Mouse (Mus musculus) brain, adult 10 weeks (tissue): ENCODE data around the gene Cd5l. TPM values are rescaled to one million over a fixed set of nuclear protein-coding genes. Genes with fewer than 3 reads are reported as not detected.

ENCODE experiments used
- polyA plus RNA-seq: library from polyadenylated mRNA; stranded (reverse); fragments of 350-450 nt; fragmentation: Illumina TruSeq; extraction: RNeasy Lipid Tissue Mini Kit (QIAGEN cat#74804); gene quantifications from one replicate; pipeline ENCODE4 v1.2.3, GENCODE M21; 2015; ENCODE audit warnings: low read depth, low replicate concordance

Cd5l gene
- polyA plus RNA-seq, result not detected

DNA sequence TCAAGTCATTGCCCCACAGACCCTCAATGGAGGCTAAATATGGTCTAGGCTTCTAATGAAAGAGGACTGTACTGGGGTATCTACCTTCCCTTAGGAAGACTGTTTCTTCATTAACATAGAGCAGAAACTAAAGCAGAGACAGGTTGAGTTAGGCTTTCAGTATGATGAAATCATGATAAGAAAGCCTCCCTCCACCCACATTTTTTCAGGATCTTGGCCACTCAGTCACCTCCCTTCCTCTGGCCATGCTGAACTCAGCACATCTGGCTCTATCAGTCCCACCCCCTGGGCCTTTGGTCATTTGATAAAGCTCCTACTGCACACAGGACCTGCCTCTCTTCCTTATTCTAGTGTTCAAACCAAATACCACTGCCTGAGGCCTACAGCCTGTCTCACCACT is at the start of gene Cd5l:
TSS of gene Cd5l (plus strand) at position 301 of the 400 bp plus-strand sequence.

DNA sequence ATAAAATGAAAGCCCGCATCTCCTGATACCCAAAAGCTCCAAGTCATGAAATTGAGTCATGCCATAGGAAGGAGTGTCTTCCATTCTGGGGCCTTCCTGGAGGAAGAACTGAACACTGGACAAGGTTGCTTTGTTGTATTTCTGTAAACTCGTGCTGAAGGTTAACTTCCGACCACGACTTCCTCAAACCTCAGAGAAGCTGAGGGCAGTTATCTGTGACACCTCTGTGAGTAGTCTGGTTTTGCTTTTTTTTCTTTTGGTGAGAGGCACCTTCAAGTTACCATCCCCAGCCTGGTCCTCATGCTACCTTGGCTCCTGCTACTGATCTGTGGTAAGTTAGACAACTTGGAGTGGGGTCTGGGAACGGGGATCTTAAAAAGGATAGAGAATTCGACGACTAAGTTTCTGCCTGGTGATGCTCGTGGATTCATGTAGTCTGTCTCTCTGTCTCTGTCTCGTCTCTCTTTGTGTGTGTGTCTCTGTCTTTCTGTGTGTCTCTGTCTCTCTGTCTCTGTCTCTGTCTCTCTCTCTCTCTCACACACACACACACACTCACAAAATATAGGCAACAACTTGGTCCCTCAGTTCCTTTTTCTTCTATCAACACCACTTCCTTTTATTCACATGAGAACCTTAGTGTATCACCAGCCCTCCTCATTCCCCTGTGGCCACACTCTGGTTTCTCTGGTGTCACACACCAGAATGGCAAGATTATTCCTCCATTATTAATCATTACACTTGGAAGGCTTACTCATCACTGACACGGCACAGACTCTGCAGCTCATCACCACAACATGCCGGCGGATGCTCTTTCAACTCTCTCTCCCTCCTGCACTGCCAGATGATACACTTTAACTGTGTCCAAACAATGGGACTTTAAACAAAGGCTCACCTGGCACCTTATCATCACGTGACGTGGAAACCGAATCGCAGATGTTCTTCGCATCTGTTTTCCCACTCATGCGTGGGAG is 18.8 kb downstream of the Cd5l start, which contains the start of gene Fcrl1:
TSS of gene Fcrl1 (plus strand) at position 193 of the 971 bp plus-strand sequence.

Other genes starting within 250 kb of the Cd5l start
- gene Kirrel, start 183.1 kb upstream of the Cd5l start, polyA plus RNA-seq, result 2.2 TPM
- gene Fcrls, start 94.1 kb upstream of the Cd5l start, polyA plus RNA-seq, result 41.6 TPM
- gene Fcrl1, start 18.5 kb downstream of the Cd5l start, polyA plus RNA-seq, result 0.71 TPM
- not detected for gene Fcrl5, start 77.9 kb downstream of the Cd5l start, polyA plus RNA-seq
- gene Etv3, start 167.5 kb downstream of the Cd5l start, polyA plus RNA-seq, result 13.6 TPM